Mouse (Mus musculus): ENCODE measurements around the gene Nexn.

Nexn gene

DNA sequence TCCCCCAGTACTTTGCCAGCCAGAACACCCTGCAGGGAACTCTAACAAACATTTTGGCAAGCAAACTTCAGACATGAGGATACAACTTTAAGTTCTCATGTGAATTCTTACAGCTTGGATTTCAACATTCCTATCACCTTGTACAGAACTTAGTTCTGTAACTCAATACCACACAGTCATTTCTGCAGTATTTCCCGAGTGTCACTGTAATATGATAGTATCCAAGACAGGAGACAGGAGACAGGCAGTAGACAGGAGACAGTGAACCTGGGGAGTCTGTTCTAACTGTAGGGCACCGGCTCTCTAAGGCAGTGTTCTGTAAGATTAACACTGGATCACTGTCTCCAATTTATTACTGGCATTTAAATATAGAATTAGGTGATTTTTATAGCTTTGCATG is 12.3 kb upstream of the Nexn start:
- DNase-seq (ENCODE audit: low spot score in 2 of 2), result no peak

DNA sequence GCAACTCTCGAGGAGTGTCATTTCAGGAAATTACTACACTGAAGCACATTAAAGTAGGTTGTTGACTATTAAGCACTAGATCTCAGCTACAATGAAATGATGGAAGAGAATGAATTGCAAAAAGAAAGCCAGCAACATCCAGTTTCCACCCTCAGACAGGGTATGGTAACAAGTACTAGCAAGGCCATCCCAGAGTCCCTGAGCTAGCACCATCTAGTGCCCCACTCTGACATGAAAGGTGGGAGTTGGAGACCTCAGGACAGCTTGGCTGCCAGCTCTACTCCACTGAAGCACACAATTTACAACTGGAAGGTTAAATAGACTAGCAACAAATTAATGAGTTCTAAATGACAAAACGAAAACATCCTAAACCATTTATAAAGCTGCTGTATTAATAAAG is 11.8 kb upstream of the Nexn start:
- no peak for DNase-seq (ENCODE audit: low spot score in 2 of 2)

DNA sequence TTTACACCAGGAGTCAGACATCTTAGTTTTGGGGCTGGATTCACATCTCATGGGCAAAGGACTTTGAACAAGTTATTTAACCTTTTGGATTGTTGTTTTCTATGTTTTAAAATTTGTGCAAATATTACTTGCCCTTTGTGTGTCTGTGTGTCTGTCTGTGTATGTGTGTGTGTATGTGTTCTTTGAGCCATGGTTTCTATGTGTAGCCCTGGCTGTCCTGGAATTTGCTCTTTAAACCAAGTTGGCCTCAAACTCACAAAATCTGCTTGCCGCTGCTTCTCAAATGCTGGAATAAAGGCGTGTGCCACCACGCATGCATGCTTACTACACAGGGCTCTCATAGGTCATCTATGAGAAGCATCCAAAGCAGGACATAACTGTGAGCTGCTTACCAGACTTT is 10.8 kb upstream of the Nexn start:
- DNase-seq (ENCODE audit: low spot score in 2 of 2), result no peak

DNA sequence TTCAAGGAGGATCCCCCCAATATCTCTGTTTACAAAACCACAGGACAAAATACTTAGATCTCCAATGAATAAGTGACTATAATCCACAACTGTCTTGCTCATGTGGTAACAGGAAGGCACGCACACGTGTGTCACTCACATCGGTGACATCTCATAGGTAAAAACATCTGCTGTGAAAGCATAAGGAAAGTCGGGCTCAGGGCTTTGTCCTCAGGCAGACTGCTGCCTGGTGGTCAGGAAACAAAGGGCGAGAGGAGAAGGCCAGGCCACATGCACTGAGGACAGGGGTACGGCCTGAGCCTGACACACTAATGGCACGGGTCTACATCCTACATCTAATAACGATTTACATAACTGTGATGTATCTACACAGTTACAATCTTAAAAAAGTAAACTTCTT is 8.9 kb upstream of the Nexn start:
- DNase-seq (ENCODE audit: low spot score in 2 of 2), result no peak

DNA sequence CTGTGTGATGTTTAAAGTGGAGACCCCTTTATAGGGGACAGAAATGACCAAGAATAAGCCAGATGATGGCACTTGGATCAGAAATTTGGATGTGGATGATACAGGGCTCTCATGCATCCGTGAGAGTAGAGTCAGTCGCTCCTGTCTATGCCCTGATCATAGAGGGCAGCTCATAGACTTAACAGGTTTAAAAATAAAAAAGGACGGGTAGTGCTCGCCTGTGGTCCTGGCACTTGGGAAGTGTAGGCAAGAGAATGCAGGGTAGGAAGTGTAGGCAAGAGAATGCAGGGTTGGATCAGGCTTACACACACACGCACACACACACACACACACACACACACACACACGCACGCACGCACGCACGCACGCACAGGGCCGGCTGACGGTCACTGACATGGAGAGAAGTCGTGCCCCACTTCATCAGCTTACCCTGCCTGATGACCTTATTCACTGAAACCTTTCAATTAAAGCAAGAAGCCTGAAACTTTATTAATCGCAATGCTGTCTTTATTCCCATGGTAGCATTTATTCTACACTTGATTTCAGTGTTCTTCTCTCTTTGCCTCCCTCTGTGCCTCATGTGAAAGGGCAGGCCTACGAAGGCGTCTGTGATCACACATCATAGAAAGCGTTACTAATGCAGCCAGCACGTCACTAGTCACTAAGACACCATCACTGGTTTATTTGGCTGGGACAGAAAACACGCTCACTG is 7.0 kb upstream of the Nexn start:
- DNase-seq (ENCODE audit: low spot score in 2 of 2), result no peak

DNA sequence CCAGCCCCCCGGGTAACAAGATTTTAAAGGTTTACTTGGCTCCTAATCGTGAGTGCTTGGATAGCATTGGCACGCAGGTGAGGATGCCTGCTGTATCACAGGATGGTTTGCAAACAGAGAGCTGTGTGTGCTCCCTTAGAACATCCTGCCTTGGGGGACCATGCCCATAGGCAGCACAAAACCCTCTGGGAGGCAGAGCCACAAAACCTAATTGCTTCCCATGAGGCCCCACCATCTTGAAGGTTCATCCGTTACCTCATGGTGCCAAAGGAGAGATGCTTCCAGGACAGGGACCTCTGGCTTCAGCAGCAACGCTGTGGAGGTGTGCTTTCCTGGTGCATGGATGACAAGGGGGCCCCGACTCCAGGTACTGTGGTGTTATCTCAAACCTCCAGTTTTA is 5.7 kb upstream of the Nexn start:
- no peak for DNase-seq (ENCODE audit: low spot score in 2 of 2)

DNA sequence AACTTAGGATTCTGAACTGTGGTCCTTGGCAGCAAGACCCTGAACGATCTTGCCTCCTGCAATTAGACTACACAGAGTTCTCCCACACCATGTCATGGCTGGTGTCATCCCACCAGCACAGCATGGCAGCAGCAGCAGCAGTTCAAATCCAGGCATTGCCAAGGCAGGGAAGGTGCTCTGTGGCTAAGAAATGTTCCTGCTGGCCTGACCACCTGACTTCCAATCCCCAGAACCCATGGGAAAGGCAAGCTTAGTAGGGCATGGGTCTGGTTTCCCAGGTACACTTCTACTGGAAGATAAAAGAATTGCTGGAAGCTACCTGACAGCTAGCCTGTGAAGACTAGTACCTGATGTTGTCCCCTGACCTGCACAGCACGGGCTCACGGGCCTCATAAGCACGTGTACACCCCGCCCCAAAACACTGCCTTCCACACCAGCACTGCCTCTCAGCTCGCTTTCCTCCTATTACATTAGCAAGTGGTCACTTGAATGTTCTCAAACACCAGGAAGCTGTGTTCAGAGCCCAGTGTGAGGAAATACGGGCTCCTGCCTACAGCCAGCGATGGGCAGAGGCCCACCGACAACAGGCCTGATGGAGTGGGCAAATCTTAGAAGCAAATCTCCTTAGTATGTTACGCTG is 5.0 kb upstream of the Nexn start:
- DNase-seq (ENCODE audit: low spot score in 2 of 2), result no peak

DNA sequence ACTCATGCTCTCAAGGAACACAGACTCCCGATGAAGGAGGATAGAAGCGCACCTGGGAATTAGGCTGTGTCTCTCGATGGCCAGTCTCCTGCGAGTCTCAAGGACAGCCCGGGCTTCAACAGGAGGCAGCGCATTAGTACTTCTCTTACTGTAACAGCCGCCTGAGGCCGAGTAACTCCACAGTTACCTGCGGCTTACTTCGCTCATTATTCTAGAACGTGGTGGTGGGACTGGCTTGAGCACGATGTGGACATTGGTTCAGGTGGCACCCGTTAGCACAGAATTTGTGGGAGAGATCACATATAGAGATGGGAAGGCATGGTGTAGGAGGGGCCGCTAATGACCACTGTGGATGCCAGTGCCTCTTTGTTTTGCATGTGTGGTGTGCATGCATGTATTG is 1.9 kb upstream of the Nexn start:
- DNase-seq (ENCODE audit: low spot score in 2 of 2), result no peak

DNA sequence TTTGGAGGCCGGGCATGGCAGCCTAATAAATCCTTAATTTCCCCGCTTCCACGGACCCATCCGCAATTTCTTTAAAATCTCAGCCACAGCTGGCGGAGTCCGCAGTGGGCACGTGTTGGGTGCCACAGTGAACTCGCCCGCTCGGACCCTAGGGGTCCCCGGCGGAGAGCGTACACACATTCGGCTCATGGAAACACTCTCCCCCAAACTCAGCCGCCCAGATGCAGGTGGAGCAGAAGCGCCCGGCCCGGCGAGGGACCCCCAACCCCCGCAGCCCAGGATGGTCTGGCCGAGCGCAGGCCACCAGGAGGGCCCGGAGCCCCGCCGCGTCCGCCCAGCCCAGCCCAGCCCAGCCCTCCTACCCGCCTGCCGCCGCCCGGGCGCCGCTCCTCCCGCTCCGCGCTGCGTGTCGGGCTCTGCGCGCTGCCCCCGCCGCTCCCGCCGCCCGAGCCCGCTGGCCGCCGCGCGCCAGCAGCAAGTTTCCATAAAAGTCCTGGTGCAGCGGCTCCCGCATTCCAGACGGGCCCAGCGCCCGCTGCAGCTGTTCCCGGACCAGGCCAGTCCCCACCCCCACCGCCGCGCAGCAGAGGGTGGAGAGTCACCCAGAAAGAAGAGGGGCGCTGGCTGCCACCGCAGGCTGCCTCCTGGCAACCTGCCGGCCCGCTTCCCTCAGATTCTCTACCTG is 657 bp downstream of the Nexn start:
- peak; percentile 23 to 39 for DNase-seq (ENCODE audit: low spot score in 2 of 2)

DNA sequence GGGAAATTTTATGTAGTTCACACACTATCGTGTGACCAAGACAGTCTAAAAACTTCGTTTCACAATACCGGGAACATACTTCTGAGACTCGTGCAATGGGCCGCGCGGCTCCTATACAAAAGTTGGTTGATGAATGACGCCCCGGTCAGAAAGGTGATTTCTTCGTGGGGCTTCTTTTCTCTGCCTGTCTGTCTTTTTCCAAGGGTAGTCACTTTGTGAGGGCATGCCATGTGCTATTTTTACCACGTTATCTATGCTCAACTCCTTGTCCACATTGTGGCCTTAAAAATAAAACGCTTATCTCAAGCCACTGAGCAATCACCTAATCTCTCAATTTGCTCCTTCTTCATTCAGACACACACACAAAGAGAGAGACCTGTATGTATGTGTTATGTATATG is 1.3 kb downstream of the Nexn start:
- DNase-seq (ENCODE audit: low spot score in 2 of 2), result no peak

DNA sequence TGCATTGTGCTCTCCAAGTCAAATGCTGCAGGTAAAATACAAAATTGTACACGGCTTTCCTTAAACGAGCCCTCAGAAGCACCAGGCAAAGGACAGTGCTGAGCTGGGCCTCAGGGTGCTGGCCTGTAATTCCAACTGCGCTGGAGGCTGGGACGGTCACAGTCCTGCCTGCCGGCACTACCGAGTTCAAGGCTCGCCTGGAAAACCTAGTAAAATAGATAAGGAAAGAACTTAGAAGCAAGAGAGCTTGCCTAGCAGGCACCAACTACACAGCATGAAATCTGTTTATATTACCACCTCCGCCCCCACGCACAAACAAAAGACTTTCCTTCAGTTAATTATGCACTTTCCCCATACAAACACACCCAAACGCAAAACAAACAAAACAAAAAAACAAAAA is 1.8 kb downstream of the Nexn start:
- no peak for DNase-seq (ENCODE audit: low spot score in 2 of 2)

DNA sequence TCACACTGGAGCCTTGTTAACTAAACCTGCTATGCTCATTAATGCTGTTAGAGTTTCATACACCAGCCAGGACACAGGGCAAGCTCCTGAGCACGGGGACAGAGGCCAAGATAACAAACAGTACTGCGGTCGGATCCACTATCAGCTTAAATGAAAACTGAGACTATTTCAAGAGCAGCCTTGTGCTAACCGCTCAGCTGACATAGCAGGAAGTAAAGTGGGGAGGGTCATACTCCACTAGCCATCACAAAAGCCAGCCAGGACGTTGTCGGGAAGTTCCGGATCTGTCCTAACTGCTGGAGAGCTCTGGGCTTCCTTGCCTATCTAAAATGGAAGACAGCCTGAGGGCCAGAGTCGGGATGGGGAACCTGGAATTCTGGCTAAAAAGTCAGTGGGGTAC is 4.2 kb downstream of the Nexn start:
- DNase-seq (ENCODE audit: low spot score in 2 of 2), result no peak

DNA sequence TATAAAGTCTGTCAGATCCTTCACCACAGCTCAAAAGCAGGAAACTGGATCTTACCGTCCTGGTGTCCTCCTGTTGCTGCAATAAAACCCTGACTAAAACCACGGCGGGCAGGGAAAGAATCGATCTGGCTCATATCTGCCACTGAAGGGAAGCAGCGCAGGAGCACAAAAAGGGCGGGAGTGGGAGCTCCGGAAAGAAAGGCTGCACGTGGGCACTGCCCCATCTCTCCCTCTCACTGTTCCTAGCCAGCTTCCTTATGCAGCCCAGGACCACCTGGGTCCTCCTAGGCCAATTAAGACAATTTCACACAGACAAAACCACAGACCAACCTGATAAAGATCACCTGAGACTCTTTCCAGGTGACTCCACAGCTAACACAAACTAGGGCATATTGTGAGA is 4.7 kb downstream of the Nexn start:
- no peak for DNase-seq (ENCODE audit: low spot score in 2 of 2)

DNA sequence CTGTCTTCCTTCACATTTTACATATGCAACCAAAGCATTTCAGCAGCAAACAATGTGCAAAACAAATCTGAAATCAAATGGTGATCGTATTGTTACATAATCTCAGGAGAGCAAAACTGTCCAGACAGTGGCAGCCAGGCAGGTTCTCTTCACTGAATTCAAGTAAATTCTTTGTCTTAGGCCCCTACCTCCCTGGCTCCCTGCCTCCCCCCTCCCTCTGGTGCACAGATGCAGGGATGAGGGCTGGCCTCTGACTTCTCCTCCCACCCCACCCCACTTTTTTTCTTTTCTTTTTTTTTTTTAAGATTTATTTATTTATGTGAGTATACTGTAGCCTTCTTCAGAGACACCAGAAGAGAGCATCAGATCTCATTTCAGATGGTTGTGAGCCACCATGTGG is 5.8 kb downstream of the Nexn start:
- DNase-seq (ENCODE audit: low spot score in 2 of 2), result no peak

DNA sequence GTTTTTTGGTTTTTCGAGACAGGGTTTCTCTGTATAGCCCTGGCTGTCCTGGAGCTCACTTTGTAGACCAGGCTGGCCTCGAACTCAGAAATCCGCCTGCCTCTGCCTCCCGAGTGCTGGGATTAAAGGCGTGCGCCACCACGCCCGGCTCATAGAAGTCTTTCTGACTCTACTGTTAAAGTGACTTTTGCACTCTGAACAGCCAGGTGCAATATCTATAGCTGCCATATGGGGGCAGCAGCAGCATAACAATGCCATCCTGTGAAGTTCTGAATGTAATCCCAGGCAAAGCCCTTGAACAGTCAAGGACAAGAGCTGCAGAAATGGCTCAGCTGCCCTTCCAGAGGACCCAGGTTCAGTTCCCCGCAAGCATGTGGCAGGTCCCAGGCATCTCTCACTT is 6.7 kb downstream of the Nexn start:
- peak; percentile 77 to 79 for DNase-seq (ENCODE audit: low spot score in 2 of 2)

DNA sequence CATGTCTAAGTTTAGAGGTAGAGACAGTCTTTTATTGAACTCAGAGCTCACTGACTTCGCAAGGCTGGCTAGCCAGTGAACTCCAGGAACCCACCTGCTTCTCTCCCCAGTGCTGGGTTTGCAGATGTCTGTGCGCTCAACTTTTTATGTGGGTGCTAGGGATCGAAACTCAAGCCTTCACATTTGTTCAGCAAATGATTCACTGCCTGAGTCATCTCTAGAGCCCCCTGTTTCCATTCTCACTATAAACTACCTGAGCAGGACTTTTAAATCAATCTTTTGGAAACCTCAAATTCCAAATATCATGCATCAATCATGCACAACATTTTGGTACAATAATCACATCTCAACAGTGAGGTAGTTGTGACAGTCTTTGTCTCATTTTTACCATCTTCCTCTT is 8.6 kb downstream of the Nexn start:
- no peak for DNase-seq (ENCODE audit: low spot score in 2 of 2)

DNA sequence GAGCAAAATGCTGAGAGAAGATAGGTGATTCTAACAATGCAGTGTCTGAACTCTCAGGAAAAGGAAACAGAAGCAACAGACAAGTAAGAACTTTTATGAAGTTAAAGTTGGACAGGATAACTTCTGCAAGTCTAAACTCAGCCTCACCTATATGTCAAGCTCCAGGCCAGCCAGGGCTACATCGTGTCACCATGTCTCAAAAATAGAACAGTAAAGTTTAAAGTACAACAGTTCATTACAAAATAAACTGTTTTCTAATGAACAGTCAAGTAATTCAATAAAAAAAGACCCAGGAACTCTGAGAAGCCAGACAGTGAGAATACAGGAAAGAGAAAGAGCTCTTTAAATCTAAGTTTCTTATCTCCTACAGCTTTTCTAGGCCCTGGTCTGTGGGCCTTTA is 15.7 kb downstream of the Nexn start:
- DNase-seq (ENCODE audit: low spot score in 2 of 2), result no peak

DNA sequence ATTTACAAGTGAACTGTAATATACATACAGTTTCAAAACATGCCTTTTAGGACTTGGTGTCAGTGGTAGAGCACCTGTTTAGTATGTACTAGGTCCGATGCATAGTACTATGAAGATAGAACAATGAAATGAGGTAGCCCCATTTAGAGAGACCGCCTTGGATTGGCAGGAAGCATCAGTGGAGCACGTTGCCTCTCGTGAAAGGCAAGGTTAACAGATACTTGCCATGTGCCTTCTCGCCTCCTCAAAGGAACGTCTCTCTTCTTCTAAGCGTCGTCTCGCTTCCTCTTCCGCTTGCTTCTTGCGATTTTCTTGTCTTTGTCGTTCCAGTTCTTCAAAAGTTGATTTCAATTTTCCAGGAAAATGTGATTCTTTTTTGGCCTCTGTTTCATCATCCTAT is 18.4 kb downstream of the Nexn start:
- no peak for DNase-seq (ENCODE audit: low spot score in 2 of 2)

DNA sequence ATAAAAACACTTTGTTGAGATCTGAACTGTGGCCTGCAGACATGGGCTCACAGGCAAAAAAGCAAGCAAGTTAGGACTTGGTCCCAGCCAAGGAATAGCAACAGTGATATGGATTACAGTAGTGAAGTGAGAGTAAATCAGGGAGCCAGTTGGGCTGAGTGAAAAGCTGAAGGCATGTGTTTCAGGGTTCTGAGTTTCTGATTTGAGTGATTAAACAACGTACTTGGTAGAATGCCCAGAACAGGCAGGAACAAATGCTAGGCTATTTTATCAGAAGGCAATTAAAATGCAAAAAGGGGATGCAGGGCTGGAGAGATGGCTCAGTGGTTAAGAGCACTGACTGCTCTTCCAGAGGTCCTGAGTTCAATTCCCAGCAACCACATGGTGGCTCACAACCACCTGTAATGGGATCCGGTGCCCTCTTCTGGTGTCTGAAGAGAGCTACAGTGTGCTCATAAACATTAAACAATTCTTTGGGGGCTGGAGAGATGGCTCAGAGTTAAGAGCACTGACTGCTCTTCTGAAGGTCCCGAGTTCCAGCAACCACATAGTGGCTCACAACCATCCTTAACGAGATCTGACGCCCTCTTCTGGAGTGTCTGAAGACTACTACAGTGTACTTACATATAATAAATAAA is 20.8 kb downstream of the Nexn start:
- DNase-seq (ENCODE audit: low spot score in 2 of 2), result no peak

DNA sequence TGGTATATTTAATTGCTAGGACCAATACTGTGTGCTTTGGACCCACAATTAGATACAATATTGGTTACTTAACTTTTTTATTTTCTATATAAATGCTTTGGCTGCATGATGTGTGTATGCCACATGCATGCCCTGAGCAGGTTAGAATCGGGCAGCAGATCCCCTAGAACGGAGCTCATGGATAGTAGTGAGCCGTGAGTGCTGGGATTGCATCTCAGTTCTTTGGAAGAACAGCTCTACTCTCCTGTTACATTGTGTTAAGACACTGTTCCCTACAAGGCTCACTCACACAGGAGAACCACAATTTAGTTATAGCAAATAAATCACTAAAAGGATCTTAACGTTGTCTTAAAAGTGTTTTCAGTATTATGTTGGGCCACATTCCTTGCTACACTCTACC is 22.8 kb downstream of the Nexn start:
- no peak for DNase-seq (ENCODE audit: low spot score in 2 of 2)

DNA sequence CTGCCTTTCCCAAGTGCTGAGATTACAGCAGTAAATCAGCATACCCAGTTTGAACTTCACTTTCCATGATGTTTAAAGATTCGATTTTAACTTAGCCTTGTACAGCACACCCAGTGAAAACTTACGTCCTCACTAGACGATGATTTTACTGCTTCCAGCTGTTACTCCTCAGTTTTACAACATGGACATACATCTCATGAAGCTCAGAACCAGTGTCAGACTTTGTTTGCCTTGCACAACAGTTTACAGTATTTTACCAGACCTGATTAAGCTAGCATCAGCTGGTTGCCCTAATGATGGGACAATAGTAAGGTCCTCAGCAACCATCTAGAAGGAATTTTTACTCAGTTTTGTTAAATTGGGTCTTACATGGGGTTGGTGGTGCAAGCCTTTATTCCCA is 25.1 kb downstream of the Nexn start:
- DNase-seq (ENCODE audit: low spot score in 2 of 2), result no peak

DNA sequence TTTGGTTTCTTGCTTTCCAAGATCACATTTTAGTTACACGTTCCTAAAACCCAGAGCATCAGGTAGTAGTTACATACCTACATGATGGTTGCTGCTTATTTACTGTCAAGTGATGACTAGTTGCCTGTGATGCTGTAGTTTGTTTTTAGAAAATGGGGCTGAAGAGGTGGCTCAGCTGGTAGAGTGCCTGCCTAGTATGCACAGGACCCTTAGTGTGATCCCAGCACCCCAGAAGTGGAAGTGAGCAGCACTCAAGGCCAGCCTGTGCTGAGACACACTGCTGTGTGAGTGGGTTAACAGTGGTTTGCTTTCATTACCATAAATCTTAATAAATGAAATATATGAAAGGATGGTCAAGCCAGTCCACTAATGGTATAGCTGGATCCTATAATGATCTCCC is 26.6 kb downstream of the Nexn start:
- no peak for DNase-seq (ENCODE audit: low spot score in 2 of 2)

DNA sequence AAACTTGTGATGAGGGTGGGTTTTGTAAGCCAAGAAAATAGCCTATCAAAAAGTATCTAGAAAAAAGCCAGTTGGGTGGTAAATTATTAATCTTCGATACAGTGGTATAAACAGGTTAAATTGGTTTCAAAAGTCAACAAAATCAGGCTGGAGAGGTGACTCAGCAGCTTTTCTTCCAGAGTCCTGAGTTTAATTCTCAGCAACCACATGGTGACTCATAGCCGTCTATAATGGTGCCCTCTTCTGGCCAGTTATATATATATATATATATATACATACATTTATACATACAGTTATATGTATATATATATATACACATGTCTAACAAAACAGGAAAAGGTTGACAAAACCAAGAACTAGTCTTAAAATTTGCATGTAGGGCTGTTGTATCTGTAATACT is 27.3 kb downstream of the Nexn start:
- DNase-seq (ENCODE audit: low spot score in 2 of 2), result no peak
